ENCODE assay signal across 1 mouse cellular context in genomic region chr2:127301883-127302282, GRCm38 (mm10).
TF ChIP-seq lines count a peak whose summit lies in the region.

No protein-coding gene starts in this region.

TF ChIP-seq in MEL, 35 proteins besides CTCF, POLR2A, EP300 and RAD21 (continued from another document):
- no peak for TF ChIP-seq ZC3H11A (IDR thresholded peaks at IDR 0.05; ENCODE audit: low read depth, low read length)
- TF ChIP-seq RCOR1 (IDR thresholded peaks at IDR 0.05; ENCODE audit: low read depth, low read length) = no peak
- TF ChIP-seq POLR2AphosphoS2 (IDR thresholded peaks at IDR 0.05; ENCODE audit: low read length) = no peak
- no peak for TF ChIP-seq POLR2AphosphoS5 (IDR thresholded peaks at IDR 0.05; ENCODE audit: borderline replicate concordance, low read depth, low read length)
- TF ChIP-seq JUND (IDR thresholded peaks at IDR 0.05; ENCODE audit: low read depth, low read length) = no peak
- TF ChIP-seq MAX (IDR thresholded peaks at IDR 0.05; ENCODE audit: low read length) = no peak
- TF ChIP-seq ETS1 (IDR thresholded peaks at IDR 0.05; ENCODE audit: low read depth, low read length) = no peak
- no peak for TF ChIP-seq USF2 (IDR thresholded peaks at IDR 0.05; ENCODE audit: borderline replicate concordance in 1 of 2, insufficient read depth in 1 of 2, low read depth in 1 of 2, low read length in 2 of 2)
- TF ChIP-seq ZNF384 (IDR thresholded peaks at IDR 0.05; ENCODE audit: low read depth, low read length) = no peak
- TF ChIP-seq SMC3 (IDR thresholded peaks at IDR 0.05; ENCODE audit: low read depth, low read length) = no peak
- TF ChIP-seq GABPA (IDR thresholded peaks at IDR 0.05; ENCODE audit: low read depth, low read length) = no peak
- no peak for TF ChIP-seq E2F4 (IDR thresholded peaks at IDR 0.05; ENCODE audit: borderline replicate concordance, low read depth, low read length)
- no peak for TF ChIP-seq GATA1 (IDR thresholded peaks at IDR 0.05; ENCODE audit: low read depth, low read length)
